Mouse (Mus musculus) thymus, postnatal 4 days (tissue): ENCODE results near the gene Hmgxb4.

Experiments used
- DNase-seq: peaks from one replicate; pipeline ENCODE4 v3.0.0; 2021

Gene Hmgxb4

GRCm38 (mm10) chr8:75078215-75078614, 85.1 kb downstream of the Hmgxb4 start:
- no peak for DNase-seq

GRCm38 (mm10) chr8:75078851-75079250, 85.7 kb downstream of the Hmgxb4 start:
- DNase-seq: no peak
